Mouse (Mus musculus): ENCODE measurements at regions not wholly inside any gene's neighbourhood (a gene's known extent, or its start where the extent isn't known, plus 50 kb on each side); places are given as distances from the start of the nearest gene placed in this dataset.

- DNase-seq = peak in 1 of 2 experiments; percentile 27
Measured at GRCm38 (mm10) chr10:115664567-115664966, 77.0 kb upstream of the Lgr5 start.

- DNase-seq = no peak
Measured at GRCm38 (mm10) chr10:115676661-115677060, 89.1 kb upstream of the Lgr5 start.

- DNase-seq = no peak
Measured at GRCm38 (mm10) chr10:115681115-115681514, 93.5 kb upstream of the Lgr5 start.

- no peak for DNase-seq
Measured at GRCm38 (mm10) chr10:115691939-115692338, 104.4 kb upstream of the Lgr5 start.

GRCm38 (mm10) chr10:115693986-115694833 lies 106.6 kb upstream of the Lgr5 start:
- no peak for DNase-seq

- DNase-seq = no peak
Measured at GRCm38 (mm10) chr10:115702358-115702757, 114.3 kb upstream of the Tspan8 start.

- no peak for DNase-seq
Measured at GRCm38 (mm10) chr10:115708623-115709022, 108.0 kb upstream of the Tspan8 start.

GRCm38 (mm10) chr10:115713896-115714295 lies 102.7 kb upstream of the Tspan8 start:
- DNase-seq = peak; percentile 44 to 62

GRCm38 (mm10) chr10:115716178-115716577 lies 100.5 kb upstream of the Tspan8 start:
- no peak for DNase-seq

GRCm38 (mm10) chr10:115717064-115717463 lies 99.6 kb upstream of the Tspan8 start:
- no peak for DNase-seq

GRCm38 (mm10) chr10:115722589-115722988 lies 94.0 kb upstream of the Tspan8 start:
- no peak for DNase-seq

- peak; percentile 28 to 62 for DNase-seq
Measured at GRCm38 (mm10) chr10:115742634-115743347, 73.8 kb upstream of the Tspan8 start.

GRCm38 (mm10) chr10:115749844-115750243 lies 66.8 kb upstream of the Tspan8 start:
- DNase-seq = no peak

- DNase-seq = no peak
Measured at GRCm38 (mm10) chr10:115750250-115750649, 66.4 kb upstream of the Tspan8 start.

GRCm38 (mm10) chr10:115758667-115759066 lies 58.0 kb upstream of the Tspan8 start:
- no peak for DNase-seq
